Mouse (Mus musculus): ENCODE data around the gene Rubcn. TPM values are rescaled to one million over a fixed set of nuclear protein-coding genes. Genes with fewer than 3 reads are reported as not detected.

The Rubcn gene
- total RNA-seq, 2 experiments from 2014 or later = 55.0 to 61.3 TPM

Other genes starting within 250 kb of the Rubcn start
- gene Tnk2, start 233.9 kb downstream of the Rubcn start, total RNA-seq (2021) = 100 to 1,000 TPM; 114 to 128 TPM
- not detected for gene Muc4, start 141.9 kb downstream of the Rubcn start, total RNA-seq (2021)
- not detected for gene Muc20, start 80.3 kb downstream of the Rubcn start, total RNA-seq (2021)
- not detected for gene Smbd1, start 67.3 kb downstream of the Rubcn start, total RNA-seq (2021)
- gene Fyttd1, start 266 bp downstream of the Rubcn start, total RNA-seq (2021) = 100 to 1,000 TPM; 134 to 147 TPM
- gene Lrch3, start 36.3 kb upstream of the Rubcn start, total RNA-seq (2021) = 10 to 100 TPM; 34.3 to 37.1 TPM
- gene Iqcg, start 178.5 kb upstream of the Rubcn start, total RNA-seq (2021) = 1 to 10 TPM; 4.6 to 7.1 TPM
- gene Rpl35a, start 178.7 kb upstream of the Rubcn start, total RNA-seq (2021) = 100 to 1,000 TPM; 278 to 280 TPM
- 10 to 100 TPM; 16.0 to 18.4 TPM for gene Lmln, start 184.8 kb upstream of the Rubcn start, total RNA-seq (2021)

Measured in layer of hippocampus, postnatal 10 days (tissue).